Mouse (Mus musculus): ENCODE measurements at regions not wholly inside any gene's neighbourhood (a gene's known extent, or its start where the extent isn't known, plus 50 kb on each side); places are given as distances from the start of the nearest gene placed in this dataset.

DNA sequence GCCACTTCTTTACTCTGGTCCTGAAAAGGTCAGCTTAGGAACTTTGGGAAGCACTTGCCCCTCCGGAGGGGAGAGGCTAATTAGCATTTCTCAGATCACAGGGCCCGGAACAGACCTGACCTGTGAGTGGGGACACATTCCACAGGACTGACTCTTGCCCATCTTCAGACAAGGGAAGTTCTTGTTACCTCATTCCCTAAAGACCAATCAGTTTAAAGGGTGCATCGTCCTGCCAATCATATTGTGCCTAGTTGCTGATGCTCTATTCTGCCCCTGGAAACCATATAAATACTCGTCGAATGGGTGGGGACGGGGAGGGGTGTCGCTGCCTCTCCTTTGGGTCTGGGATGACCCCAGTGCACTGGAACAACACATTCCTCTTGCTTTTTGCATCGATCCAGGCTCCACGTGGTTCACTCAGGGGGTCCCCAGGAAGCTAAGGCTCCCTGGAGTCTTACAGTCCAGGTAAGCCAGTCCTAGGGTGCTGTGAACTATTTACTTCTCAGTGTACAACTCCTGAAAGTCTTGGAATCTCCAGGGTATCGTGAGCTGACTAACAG is 219.9 kb upstream of the Amigo2 start:
- no peak for TF ChIP-seq CTCF (IDR thresholded peaks at IDR 0.05; ENCODE audit: low read depth, low read length)
- TF ChIP-seq POLR2AphosphoS5 (IDR thresholded peaks at IDR 0.05; ENCODE audit: insufficient replicate concordance, low read depth, low read length), result no peak
- no peak for TF ChIP-seq TAL1 (conservative IDR thresholded peaks at IDR 0.05; ENCODE audit: low read depth, low read length)
- no peak for TF ChIP-seq GATA1 (IDR thresholded peaks at IDR 0.05; ENCODE audit: borderline replicate concordance, low read length)
